Mouse (Mus musculus) lung, postnatal 0 days (tissue): ENCODE measurements around the gene Mef2a.

ENCODE experiments used
- CTCF ChIP-seq: IDR thresholded peaks from 2 replicates; pipeline ENCODE4 v1.5.1; 2016; ENCODE audit warnings: antibody characterized with exemption, mild to moderate bottlenecking
- EP300 ChIP-seq: IDR thresholded peaks from 2 replicates; pipeline ENCODE4 v1.6.1; 2016; ENCODE audit warnings: antibody characterized with exemption, mild to moderate bottlenecking, control low read depth

DNA sequence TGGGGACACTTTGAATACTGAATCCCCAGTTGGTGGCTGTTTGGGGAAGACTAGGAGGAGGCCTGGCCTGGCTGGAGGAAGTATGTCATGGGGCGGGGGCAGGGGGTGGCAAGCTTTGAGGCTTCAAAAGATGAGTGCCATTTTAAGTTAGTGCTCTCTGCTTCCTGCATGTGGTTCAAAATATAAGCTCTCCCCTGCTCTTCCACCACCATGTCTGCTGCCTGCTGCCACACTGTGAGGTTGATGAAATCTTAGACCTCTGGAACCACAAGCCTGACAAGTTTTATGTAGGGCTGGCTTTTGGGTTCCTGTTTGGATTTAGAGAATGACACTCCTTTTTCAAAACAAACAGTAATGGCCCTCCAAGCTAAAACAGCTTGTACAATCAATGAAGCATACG lies 34.4 kb upstream of the Mef2a start:
- TF ChIP-seq CTCF (no peak), EP300 (no peak)
